ENCODE assay signal across 9 mouse cellular contexts in genomic region chr11:100848789-100849379, GRCm38 (mm10). TPM values are rescaled to one million over a fixed set of nuclear protein-coding genes. Genes with fewer than 3 reads are reported as not detected.
DNase-seq lines count a peak whose midpoint lies in the region; ATAC-seq and TF ChIP-seq lines count a peak whose summit lies in the region.
"Had no signal": no experiment of that assay in that cellular context is flagged by ENCODE, and none has a peak within 500 bp of the region (broad histone marks: within the 10 kb centered on the region; RNA-seq: fewer than 3 reads in every experiment).

No protein-coding gene starts in this region.

- peak overlapping the region; percentile 96 for H3K9ac ChIP-seq in kidney, embryonic 16.5 days (replicated peaks; ENCODE audit: low read length)
- H3K9ac ChIP-seq in hindbrain, postnatal 0 days (replicated peaks; ENCODE audit: low read length) = peak overlapping the region; percentile 96; the same call in 1 of the 2 replicates
- peak overlapping the region; percentile 80; the same call in 1 of the 2 replicates for H3K9ac ChIP-seq in midbrain, embryonic 15.5 days

- no peak for TF ChIP-seq CTCF in hindbrain, postnatal 0 days (IDR thresholded peaks at IDR 0.05; ENCODE audit: low read depth)

- no peak overlapping the region for H3K27ac ChIP-seq in kidney, embryonic 16.5 days (ENCODE audit: low read length)
- no peak overlapping the region for H3K27ac ChIP-seq in embryonic facial prominence, embryonic 10.5 days (replicated peaks)
- no peak overlapping the region for H3K27ac ChIP-seq in hindbrain, postnatal 0 days
- no peak overlapping the region for H3K27ac ChIP-seq in midbrain, embryonic 15.5 days

- H3K27me3 ChIP-seq in kidney, embryonic 16.5 days (ENCODE audit: insufficient read depth, low read length) = no peaks in the 10 kb centered on the region
- H3K27me3 ChIP-seq in embryonic facial prominence, embryonic 10.5 days (replicated peaks; ENCODE audit: low read depth, poor library complexity, severe bottlenecking) = peaks cover 44% of the 10 kb centered on the region
- H3K27me3 ChIP-seq in hindbrain, postnatal 0 days (ENCODE audit: insufficient read depth, low read length) = no peaks in the 10 kb centered on the region
- 0 out of 2 replicates have a peak, but pooled peaks cover 5% of the 10 kb centered on the region for H3K27me3 ChIP-seq in midbrain, embryonic 15.5 days (replicated peaks)
- H3K27me3 ChIP-seq: Patski had no signal

- no peaks in the 10 kb centered on the region for H3K36me3 ChIP-seq in kidney, embryonic 16.5 days (ENCODE audit: insufficient read depth, low read length)
- no peaks in the 10 kb centered on the region for H3K36me3 ChIP-seq in embryonic facial prominence, embryonic 10.5 days (replicated peaks)
- no peaks in the 10 kb centered on the region for H3K36me3 ChIP-seq in hindbrain, postnatal 0 days (ENCODE audit: insufficient read depth, low read length)
- H3K36me3 ChIP-seq in midbrain, embryonic 15.5 days (replicated peaks) = no peaks in the 10 kb centered on the region

- no peak for DNase-seq in kidney, postnatal 14 days
- DNase-seq in embryonic facial prominence, embryonic 10.5 days (ENCODE audit: low spot score) = no peak
- DNase-seq in hindbrain, postnatal 0 days (ENCODE audit: low spot score) = no peak
- DNase-seq in adrenal gland, postnatal 36 days = no peak
- DNase-seq in urinary bladder, postnatal 4 days (ENCODE audit: low spot score in 2 of 2) = no peak
- no peak for DNase-seq in adrenal gland, postnatal 25 days

- peak overlapping the region; percentile 77 for H3K4me2 ChIP-seq in kidney, embryonic 16.5 days (replicated peaks; ENCODE audit: low read depth, low read length)
- peak overlapping the region; percentile 90 for H3K4me2 ChIP-seq in hindbrain, postnatal 0 days (ENCODE audit: low read depth, low read length)
- peak overlapping the region; percentile 73 for H3K4me2 ChIP-seq in midbrain, embryonic 15.5 days

- H3K4me1 ChIP-seq in kidney, embryonic 16.5 days (ENCODE audit: insufficient read depth, low read length) = peaks cover 23% of the 10 kb centered on the region
- H3K4me1 ChIP-seq in embryonic facial prominence, embryonic 10.5 days = peaks cover 22% of the 10 kb centered on the region
- peaks cover 8% of the 10 kb centered on the region; the same call in 1 of the 2 replicates for H3K4me1 ChIP-seq in hindbrain, postnatal 0 days (ENCODE audit: insufficient read depth, low read length)
- H3K4me1 ChIP-seq in midbrain, embryonic 15.5 days = peaks cover 28% of the 10 kb centered on the region

- WGBS in kidney, embryonic 16.5 days = 72% methylated on average over 6 of the region's 6 CpGs
- 82% methylated on average over 6 of the region's 6 CpGs for WGBS in embryonic facial prominence, embryonic 10.5 days
- 56% methylated on average over 6 of the region's 6 CpGs for WGBS in hindbrain, postnatal 0 days
- WGBS in midbrain, embryonic 15.5 days = 50% methylated on average over 6 of the region's 6 CpGs

- no peak for ATAC-seq in kidney, embryonic 16.5 days (ENCODE audit: low FRiP score, low TSS enrichment)
- no peak for ATAC-seq in hindbrain, postnatal 0 days
- ATAC-seq in midbrain, embryonic 15.5 days (replicated peaks) = no peak
- ATAC-seq: Patski had no signal

- no peaks in the 10 kb centered on the region for H3K9me3 ChIP-seq in kidney, embryonic 16.5 days (ENCODE audit: low read length)
- H3K9me3 ChIP-seq in embryonic facial prominence, embryonic 10.5 days = no peaks in the 10 kb centered on the region
- H3K9me3 ChIP-seq in hindbrain, postnatal 0 days (ENCODE audit: low read length) = no peaks in the 10 kb centered on the region
- no peaks in the 10 kb centered on the region for H3K9me3 ChIP-seq in midbrain, embryonic 15.5 days

- H3K4me3 ChIP-seq in kidney, embryonic 16.5 days (ENCODE audit: low read length) = peak overlapping the region; percentile 93
- peak overlapping the region; percentile 97 for H3K4me3 ChIP-seq in embryonic facial prominence, embryonic 10.5 days
- H3K4me3 ChIP-seq in hindbrain, postnatal 0 days (ENCODE audit: low read length) = peak overlapping the region; percentile 95
- H3K4me3 ChIP-seq in midbrain, embryonic 15.5 days = peak overlapping the region; percentile 64

RNA-seq across cellular contexts. Expression of gene Stat5b, which starts 1.6 kb away (rescaled TPM):
- 18.7 and 22.5 TPM in 2 replicates for polyA plus RNA-seq in kidney, embryonic 16.5 days (2015; fragmentation: Nextera tagmentation; extraction: Ambion mirVana)
- polyA plus RNA-seq in embryonic facial prominence, embryonic 10.5 days (2016; fragmentation: Nextera tagmentation; extraction: Ambion mirVana) = 14.4 and 14.9 TPM in 2 replicates
- total RNA-seq in hindbrain, postnatal 0 days (2014; rRNA removed) = 21.8 and 25.0 TPM in 2 replicates
- 12.5 and 12.8 TPM in 2 replicates for polyA plus RNA-seq in hindbrain, postnatal 0 days (2015; fragmentation: Nextera tagmentation; extraction: Ambion mirVana)
- polyA plus RNA-seq in midbrain, embryonic 15.5 days (2015; fragmentation: Nextera tagmentation; extraction: Ambion mirVana) = 20.4 and 20.5 TPM in 2 replicates
- total RNA-seq in adrenal gland, postnatal 36 days (2021) = 100 to 1,000 TPM in 1 of 2 experiments, 10 to 100 TPM in 1; 58.3 to 111 TPM
- total RNA-seq in adrenal gland, postnatal 25 days (2021) = 89.0 and 123 TPM in 2 replicates

RNA-seq across cellular contexts. Expression of gene Stat5a, which starts 10.3 kb away (rescaled TPM):
- polyA plus RNA-seq in kidney, embryonic 16.5 days (2015; fragmentation: Nextera tagmentation; extraction: Ambion mirVana) = 3.7 and 4.5 TPM in 2 replicates
- 1.7 and 1.9 TPM in 2 replicates for polyA plus RNA-seq in embryonic facial prominence, embryonic 10.5 days (2016; fragmentation: Nextera tagmentation; extraction: Ambion mirVana)
- total RNA-seq in hindbrain, postnatal 0 days (2014; rRNA removed) = 4.1 and 5.5 TPM in 2 replicates
- 2.5 and 3.3 TPM in 2 replicates for polyA plus RNA-seq in hindbrain, postnatal 0 days (2015; fragmentation: Nextera tagmentation; extraction: Ambion mirVana)
- polyA plus RNA-seq in midbrain, embryonic 15.5 days (2015; fragmentation: Nextera tagmentation; extraction: Ambion mirVana) = 1.7 and 2.3 TPM in 2 replicates
- 10 to 100 TPM; 26.3 to 39.8 TPM for total RNA-seq in adrenal gland, postnatal 36 days (2021)
- total RNA-seq in adrenal gland, postnatal 25 days (2021) = 43.8 and 54.5 TPM in 2 replicates
